Comparison of ENCODE assay signal across 17 mouse cellular contexts in genomic region chr7:88960841-88961240, GRCm38 (mm10).
"Had no signal": no experiment of that assay in that cellular context is flagged by ENCODE, and none has a peak within 500 bp of the region (broad histone marks: within the 10 kb centered on the region; RNA-seq: fewer than 3 reads in every experiment).

No protein-coding gene starts in this region.

- ATAC-seq: midbrain, embryonic 16.5 days had no signal

- DNase-seq: lung, adult 18-20 months; lung, postnatal 10 days; lung, postnatal 4 days; midbrain, embryonic 14.5 days; retina, postnatal 1 day; right cerebral cortex, adult 18-20 months; right cerebral cortex, postnatal 25 days; right cerebral cortex, postnatal 4 days; spleen, adult 18-20 months; thymus, adult 18-20 months; thymus, postnatal 14 days; thymus, postnatal 36 days had no signal

- H3K9ac ChIP-seq: lung, embryonic 15.5 days; midbrain, embryonic 12.5 days; neural tube, embryonic 12.5 days had no signal

- H3K4me1 ChIP-seq: neural tube, embryonic 12.5 days had no signal

- H3K9me3 ChIP-seq: lung, embryonic 15.5 days; midbrain, embryonic 10.5 days; midbrain, embryonic 12.5 days; neural tube, embryonic 12.5 days had no signal

- H3K27ac ChIP-seq: lung, embryonic 15.5 days; midbrain, embryonic 10.5 days; midbrain, embryonic 12.5 days; neural tube, embryonic 12.5 days had no signal

- H3K36me3 ChIP-seq: lung, embryonic 15.5 days; midbrain, embryonic 10.5 days; midbrain, embryonic 12.5 days; neural tube, embryonic 12.5 days had no signal

- H3K4me2 ChIP-seq: lung, embryonic 15.5 days; midbrain, embryonic 12.5 days; neural tube, embryonic 12.5 days had no signal

- H3K27me3 ChIP-seq: lung, embryonic 15.5 days; midbrain, embryonic 12.5 days; neural tube, embryonic 12.5 days had no signal

- H3K4me3 ChIP-seq: lung, embryonic 15.5 days; midbrain, embryonic 10.5 days; midbrain, embryonic 12.5 days; neural tube, embryonic 12.5 days had no signal
